Mouse (Mus musculus) stomach, embryonic 14.5 days (tissue): ENCODE results near the gene Gm16442. TPM values are rescaled to one million over a fixed set of nuclear protein-coding genes. Genes with fewer than 3 reads are reported as not detected.
"Not testable (repeated sequence)": the region's sequence is repeated elsewhere in the genome, so short reads cannot be mapped to it uniquely, and the experiment has no call there.

Experiments
- ATAC-seq: fragments of 200-750 bp; cut with Nextera tagmentation; 2 replicates; pipeline ENCODE4 v1.8.0; 2017; ENCODE audit warnings: low read depth, moderate TSS enrichment; ENCODE audit not compliant: insufficient number of reproducible peaks, insufficient read depth, low FRiP score
- H3K27ac ChIP-seq: fragments of 300-500 bp; sonication (generic); 2 replicates; pipeline ENCODE4 v1.5.1; 2014; ENCODE audit warnings: mild to moderate bottlenecking, low read length, moderate library complexity, mixed read lengths
- H3K27me3 ChIP-seq: fragments of 300-500 bp; sonication (generic); 2 replicates; pipeline ENCODE4 v1.6.1; 2014; ENCODE audit warnings: low read length, control low read depth, mixed read lengths; ENCODE audit not compliant: control insufficient read depth, insufficient read depth
- H3K36me3 ChIP-seq: fragments of 300-500 bp; sonication (generic); 2 replicates; pipeline ENCODE4 v1.6.1; 2014; ENCODE audit warnings: mild to moderate bottlenecking, control low read depth, low read length, moderate library complexity, mixed read lengths; ENCODE audit not compliant: control insufficient read depth, insufficient read depth
- H3K4me1 ChIP-seq: fragments of 300-500 bp; sonication (generic); 2 replicates; pipeline ENCODE4 v1.6.1; 2014; ENCODE audit warnings: low read length, control low read depth, mixed read lengths; ENCODE audit not compliant: control insufficient read depth, insufficient read depth
- H3K4me2 ChIP-seq: fragments of 300-500 bp; sonication (generic); replicated peaks from 2 replicates; pipeline ENCODE4 v1.6.1; 2014; ENCODE audit warnings: low read depth, low read length, control low read depth
- H3K4me3 ChIP-seq: fragments of 300-500 bp; sonication (generic); 2 replicates; pipeline ENCODE4 v1.5.1; 2014; ENCODE audit warnings: low read depth, low read length, control low read depth
- H3K9ac ChIP-seq: fragments of 300-500 bp; sonication (generic); replicated peaks from 2 replicates; pipeline ENCODE4 v1.6.1; 2014; ENCODE audit warnings: low read depth, mild to moderate bottlenecking, control low read depth, low read length, moderate library complexity, mixed read lengths
- H3K9me3 ChIP-seq: fragments of 300-500 bp; sonication (generic); 2 replicates; pipeline ENCODE4 v1.6.1; 2016; ENCODE audit warnings: low read depth, low read length, control low read depth; ENCODE audit not compliant: control insufficient read depth
- WGBS: fragments of 180-500 bp; shearing (Covaris S2); extraction: QIAGEN DNeasy Blood & Tissue Kit; methylation state at CpG from one replicate; pipeline ENCODE4 v1.1.7; 2014; 5-methylcytosine and 5-hydroxymethylcytosine counted together
- polyA plus RNA-seq: library from polyadenylated mRNA; unstranded; fragments of >200 nt; fragmentation: Nextera tagmentation; extraction: Ambion mirVana; gene quantifications from 2 replicates; pipeline ENCODE4 v1.2.1, GENCODE M21; 2014

Gm16442 gene
- not detected in 2 replicates for polyA plus RNA-seq

DNA sequence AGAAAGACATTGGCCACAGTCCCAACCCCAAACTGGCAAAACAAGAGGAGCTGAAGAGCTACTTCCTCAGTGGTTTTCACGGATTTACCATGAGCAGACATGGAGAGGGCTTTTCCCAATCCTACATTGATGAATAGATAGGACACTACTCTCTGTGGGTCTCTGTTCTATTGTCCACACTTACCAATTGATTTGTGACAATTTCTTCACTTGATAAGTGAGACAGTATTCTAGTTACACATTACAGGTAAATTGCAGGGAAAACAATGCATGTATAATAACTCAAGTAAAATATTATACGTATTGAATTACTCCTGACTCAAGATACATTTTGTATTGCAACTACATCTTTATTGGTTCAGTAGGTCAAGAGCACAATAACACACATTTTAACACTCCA lies at the start of gene Gm16442:
Gene Gm16442 (minus strand): TSS at position 101 of the 400 bp plus-strand sequence.
- H3K27ac ChIP-seq, H3K4me2 ChIP-seq, H3K9me3 ChIP-seq, H3K4me1 ChIP-seq, H3K9ac ChIP-seq, ATAC-seq, H3K27me3 ChIP-seq, H3K4me3 ChIP-seq, H3K36me3 ChIP-seq: not testable (repeated sequence)
- no CpG with 5 or more reads among the region's 2 CpGs for WGBS

DNA sequence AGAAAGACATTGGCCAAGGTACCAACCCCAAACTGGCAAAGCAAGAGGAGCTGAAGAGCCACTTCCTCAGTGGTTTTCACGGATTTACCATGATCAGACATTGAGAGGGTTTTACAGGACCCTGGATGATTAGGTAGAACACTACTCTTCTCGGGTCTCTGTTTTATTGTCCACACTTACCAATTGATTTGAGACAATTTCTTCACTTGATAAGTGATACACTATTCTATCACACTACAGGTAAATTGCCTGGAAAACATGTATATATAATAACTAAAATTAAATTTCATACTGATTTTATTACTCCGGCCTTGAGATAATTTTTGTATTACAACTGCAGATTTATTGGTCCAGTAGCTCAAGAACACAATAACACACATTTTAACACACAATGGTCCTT lies 45.9 kb upstream of the Gm16442 start, which contains the start of gene Vmn1r94:
Gene Vmn1r94 (minus strand): TSS at position 101 of the 400 bp plus-strand sequence.
- not testable (repeated sequence) for H3K4me2 ChIP-seq, H3K36me3 ChIP-seq, H3K9me3 ChIP-seq, H3K9ac ChIP-seq, H3K4me3 ChIP-seq, H3K4me1 ChIP-seq, ATAC-seq, H3K27me3 ChIP-seq, H3K27ac ChIP-seq
- no CpG with 5 or more reads among the region's 3 CpGs for WGBS

- not testable (repeated sequence) for ATAC-seq, H3K27ac ChIP-seq, H3K9ac ChIP-seq, H3K9me3 ChIP-seq, H3K4me1 ChIP-seq, H3K4me3 ChIP-seq, H3K36me3 ChIP-seq, H3K4me2 ChIP-seq, H3K27me3 ChIP-seq
- no CpG with 5 or more reads among the region's 5 CpGs for WGBS
These were observed 16.6 kb upstream of the Gm16442 start, which contains the start of gene Vmn1r93 for GRCm38 (mm10) chr7:20138988-20139387. Gene Vmn1r93 (minus strand): TSS chr7:20139088.

DNA sequence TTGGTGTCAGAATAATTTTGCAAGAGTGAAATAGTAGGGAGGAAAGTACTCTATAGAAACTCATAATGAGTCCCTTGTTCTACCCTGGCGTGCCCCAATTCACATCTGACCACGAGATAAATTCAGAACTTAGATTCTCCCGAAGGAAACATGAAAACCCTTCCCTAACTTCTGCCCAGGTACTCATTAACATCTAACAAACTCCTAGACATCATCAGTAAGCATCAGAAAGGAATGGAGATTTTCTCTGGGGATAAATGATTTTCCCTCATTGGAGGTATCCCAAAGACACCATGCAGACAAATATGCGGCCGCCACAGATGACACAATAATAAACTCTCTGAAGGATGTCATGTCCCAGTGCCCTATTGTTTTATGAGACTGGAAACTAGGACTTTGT lies 23.0 kb downstream of the Gm16442 start, which contains the start of gene Vmn1r91:
Gene Vmn1r91 (plus strand): TSS at position 301 of the 400 bp plus-strand sequence.
- not testable (repeated sequence) for H3K4me2 ChIP-seq, H3K9ac ChIP-seq, ATAC-seq, H3K27me3 ChIP-seq, H3K36me3 ChIP-seq, H3K4me1 ChIP-seq, H3K4me3 ChIP-seq, H3K27ac ChIP-seq, H3K9me3 ChIP-seq
- WGBS: 79% methylated on average over 5 of the region's 5 CpGs

DNA sequence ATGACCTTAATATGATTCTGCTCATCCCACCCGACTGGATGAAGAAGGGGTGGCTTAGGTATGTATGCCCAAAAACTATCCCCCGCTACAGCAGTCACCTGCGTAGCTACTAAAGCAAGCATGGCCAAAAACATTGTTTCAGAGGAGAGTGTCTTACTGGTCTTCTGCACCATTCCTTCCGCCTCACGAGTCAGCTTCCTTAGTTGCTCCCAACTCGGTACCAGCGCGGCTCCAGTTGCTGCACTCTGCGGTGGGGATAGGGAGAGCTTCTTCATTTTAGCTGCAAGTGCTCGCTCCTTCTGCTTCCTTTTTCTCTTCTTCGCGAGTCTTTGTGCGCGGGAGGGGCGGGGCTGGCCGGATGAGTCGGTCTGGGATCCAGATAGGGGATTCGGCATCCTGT lies 44.3 kb downstream of the Gm16442 start:
- H3K4me3 ChIP-seq, H3K36me3 ChIP-seq: not testable (repeated sequence)

More for the DNA sequence above, 44.3 kb downstream of the Gm16442 start:
- H3K4me1 ChIP-seq, H3K9ac ChIP-seq, H3K4me2 ChIP-seq, H3K27me3 ChIP-seq, ATAC-seq, H3K27ac ChIP-seq, H3K9me3 ChIP-seq: not testable (repeated sequence)
- 73% methylated on average over 18 of the region's 18 CpGs for whole genome bisulfite sequencing

Other genes starting within 250 kb of the Gm16442 start
- gene Ceacam19, start 234.6 kb downstream of the Gm16442 start, polyA plus RNA-seq: 0.14 and 0.41 TPM in 2 replicates
- 10.4 and 11.7 TPM in 2 replicates for gene Pvr, start 201.4 kb downstream of the Gm16442 start, polyA plus RNA-seq
- 0.18 and 0.71 TPM in 2 replicates for gene Igsf23, start 171.8 kb downstream of the Gm16442 start, polyA plus RNA-seq
- not detected in 2 replicates for gene Ceacam20, start 157.2 kb downstream of the Gm16442 start, polyA plus RNA-seq
- gene Nlrp9b, start 131.1 kb downstream of the Gm16442 start, polyA plus RNA-seq: not detected in 2 replicates
- gene Vmn1r91, start 22.9 kb downstream of the Gm16442 start, polyA plus RNA-seq: not detected in 2 replicates
- not detected in 2 replicates for gene Vmn1r93, start 16.5 kb upstream of the Gm16442 start, polyA plus RNA-seq
- gene Vmn1r94, start 45.8 kb upstream of the Gm16442 start, polyA plus RNA-seq: not detected in 2 replicates
- not detected in 2 replicates for gene Vmn1r95, start 71.1 kb upstream of the Gm16442 start, polyA plus RNA-seq
- not detected in 2 replicates for gene Gm6164, start 83.0 kb upstream of the Gm16442 start, polyA plus RNA-seq
- not detected in 2 replicates for gene Gm4498, start 111.2 kb upstream of the Gm16442 start, polyA plus RNA-seq
- gene Gm5890, start 140.3 kb upstream of the Gm16442 start, polyA plus RNA-seq: not detected in 2 replicates
- gene Gm4133, start 211.5 kb upstream of the Gm16442 start, polyA plus RNA-seq: not detected in 2 replicates